Mouse (Mus musculus): Measurements from ENCODE around the gene Chtf18. TPM values are rescaled to one million over a fixed set of nuclear protein-coding genes. Genes with fewer than 3 reads are reported as not detected.

The Chtf18 gene
- total RNA-seq, 1 experiment from 2014 or later, result 6.3 TPM

- no peak for DNase-seq
Measured at GRCm38 (mm10) chr17:25735246-25735645, 8.0 kb upstream of the Chtf18 start.

DNA sequence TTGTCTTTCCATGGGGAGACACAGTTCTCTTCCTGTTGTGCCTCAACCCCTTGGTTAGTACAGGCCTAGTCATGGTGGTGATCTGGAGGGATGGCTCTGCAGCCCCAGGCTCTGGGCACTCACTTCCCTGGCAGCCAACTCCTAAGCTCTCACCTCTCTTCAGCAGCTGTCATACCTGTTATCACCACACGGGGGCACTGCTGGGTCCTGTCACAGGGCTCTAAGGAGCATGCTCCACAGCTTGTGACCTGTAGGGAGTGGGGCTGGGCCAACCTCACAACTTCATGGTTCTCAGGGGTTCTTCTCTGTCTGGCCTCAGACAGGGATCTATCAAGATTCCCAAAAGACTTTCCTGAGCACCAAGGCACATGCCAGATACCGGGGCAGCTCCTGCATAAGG, 4.9 kb upstream of the Chtf18 start:
- peak; percentile 85 for DNase-seq

DNA sequence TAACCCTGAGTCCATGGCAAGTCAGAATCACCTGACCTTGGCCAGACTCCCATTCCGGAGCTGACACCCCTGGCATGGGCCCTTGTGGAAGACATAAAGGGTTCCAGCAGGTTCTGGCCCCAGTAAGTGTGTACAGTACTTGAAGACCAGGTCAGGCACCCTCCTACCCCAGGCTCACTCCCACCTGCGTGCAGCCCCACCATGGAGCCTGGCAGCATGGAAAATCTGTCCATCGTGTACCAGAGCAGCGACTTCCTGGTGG, 721 bp upstream of the Chtf18 start:
- DNase-seq, result no peak

- DNase-seq, result no peak
Measured at GRCm38 (mm10) chr17:25725264-25725663, 2.0 kb downstream of the Chtf18 start.

GRCm38 (mm10) chr17:25723919-25724318, 3.3 kb downstream of the Chtf18 start:
- no peak for DNase-seq

GRCm38 (mm10) chr17:25723470-25723869, 3.7 kb downstream of the Chtf18 start:
- no peak for DNase-seq

DNA sequence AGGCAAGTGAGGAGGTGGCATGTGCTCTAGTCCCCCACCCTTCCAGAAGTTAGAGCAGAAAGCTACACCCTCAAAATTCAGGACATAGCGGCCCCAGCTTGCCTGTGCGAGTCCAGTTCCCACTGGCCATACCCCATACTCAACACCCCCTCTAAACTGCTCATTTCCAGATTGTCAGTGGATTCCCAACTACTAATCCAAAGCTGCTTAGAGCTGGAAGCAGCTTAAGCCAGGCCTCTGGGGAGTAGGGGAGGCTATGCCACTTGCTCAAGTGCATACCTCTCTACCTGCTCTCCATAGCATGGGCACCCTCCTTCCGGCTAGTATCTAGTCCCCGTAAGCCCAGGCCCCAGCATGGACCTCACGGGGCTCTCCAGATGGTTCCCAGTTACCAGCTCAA, 5.7 kb downstream of the Chtf18 start:
- no peak for DNase-seq

DNA sequence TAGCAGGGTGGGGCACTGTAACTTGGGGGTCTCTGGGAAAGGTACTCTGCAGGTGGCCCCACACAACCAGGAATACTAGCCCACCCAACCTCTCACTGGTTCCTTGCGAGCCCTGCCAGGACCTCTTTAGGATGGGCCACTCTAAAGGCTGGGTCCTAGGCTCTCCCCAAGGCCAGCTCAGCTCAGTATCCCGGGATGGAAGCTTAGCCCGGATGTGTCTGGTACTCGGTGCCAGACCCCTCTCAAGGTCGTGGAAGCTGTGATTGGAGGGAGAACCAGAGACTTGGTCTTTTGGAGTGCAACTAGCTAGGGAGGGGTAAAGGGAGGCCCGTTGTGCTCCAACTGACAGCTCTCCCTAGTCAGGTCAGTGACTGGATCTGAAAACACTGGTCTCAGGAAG, 9.5 kb downstream of the Chtf18 start:
- DNase-seq, result no peak

DNA sequence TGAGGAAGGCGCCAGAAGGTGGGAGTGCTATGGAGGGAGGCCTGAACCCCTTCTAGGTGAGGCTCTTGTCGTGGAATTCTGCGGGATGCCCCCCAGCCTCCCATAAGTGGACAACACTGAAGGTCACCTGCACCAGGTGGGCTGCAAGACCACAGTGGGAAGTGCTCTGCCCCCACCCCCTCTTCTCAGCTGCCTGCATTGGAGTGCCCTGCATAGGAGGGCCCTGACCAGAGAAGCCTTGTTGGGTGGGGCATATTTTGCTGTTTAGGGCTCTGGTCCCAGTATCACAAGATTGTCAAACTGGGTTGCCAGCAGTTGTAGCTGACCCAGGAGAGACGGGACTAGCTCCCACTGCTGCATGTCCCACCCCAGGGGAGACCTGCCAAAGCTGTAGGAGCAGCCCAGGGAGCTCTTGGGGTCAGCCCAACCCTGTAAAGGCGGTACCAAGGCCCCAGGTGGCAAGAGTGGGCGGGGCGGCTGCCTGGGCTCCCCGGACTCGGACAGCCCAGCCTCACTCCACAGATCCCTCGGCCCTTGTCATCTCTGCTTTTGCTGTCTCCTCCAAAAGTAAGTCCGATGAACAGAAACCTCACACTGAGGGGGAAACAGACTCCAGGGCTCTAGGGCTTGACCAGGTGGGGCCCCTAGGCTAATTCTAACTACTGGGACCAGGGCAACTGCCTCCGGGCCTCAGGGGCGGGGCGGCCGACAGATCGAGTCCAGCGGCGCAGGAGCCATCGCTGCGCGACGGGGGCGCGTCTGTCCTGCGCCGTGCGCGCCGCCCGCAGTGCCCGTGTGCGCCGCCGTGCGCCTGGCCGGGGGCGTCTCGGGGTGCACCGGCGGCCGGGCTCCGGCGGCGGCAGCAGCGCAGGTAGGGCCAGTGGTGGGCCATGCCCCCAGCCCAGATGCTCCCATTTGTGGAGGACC, 10.2 kb downstream of the Chtf18 start, which contains the start of gene Gng13:
Gng13 (plus strand) TSS at position 461 of the 927 bp plus-strand sequence.
- DNase-seq, result no peak

GRCm38 (mm10) chr17:25716130-25716529, 11.1 kb downstream of the Chtf18 start:
- no peak for DNase-seq

DNA sequence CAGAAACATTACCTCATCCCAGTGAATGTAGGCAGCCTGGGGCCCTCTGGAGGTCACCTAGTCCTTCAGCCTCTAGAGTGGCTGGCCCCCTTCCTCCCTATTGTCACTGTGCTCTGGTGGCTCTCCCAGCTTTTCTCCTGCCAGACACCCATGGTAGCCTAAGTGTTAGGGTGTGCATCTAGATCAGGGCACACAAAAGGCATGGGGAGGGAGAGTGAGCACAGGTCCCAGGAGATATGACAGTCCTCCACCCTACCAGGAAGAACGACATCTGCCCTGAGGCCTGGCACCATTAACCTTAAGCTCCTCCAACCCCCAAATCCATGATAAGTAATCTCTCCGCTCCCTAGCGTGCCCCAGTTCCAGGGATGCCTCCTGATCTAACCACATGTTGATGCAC, 11.6 kb downstream of the Chtf18 start:
- DNase-seq, result no peak

GRCm38 (mm10) chr17:25711136-25711535, 16.1 kb downstream of the Chtf18 start:
- no peak for DNase-seq

DNA sequence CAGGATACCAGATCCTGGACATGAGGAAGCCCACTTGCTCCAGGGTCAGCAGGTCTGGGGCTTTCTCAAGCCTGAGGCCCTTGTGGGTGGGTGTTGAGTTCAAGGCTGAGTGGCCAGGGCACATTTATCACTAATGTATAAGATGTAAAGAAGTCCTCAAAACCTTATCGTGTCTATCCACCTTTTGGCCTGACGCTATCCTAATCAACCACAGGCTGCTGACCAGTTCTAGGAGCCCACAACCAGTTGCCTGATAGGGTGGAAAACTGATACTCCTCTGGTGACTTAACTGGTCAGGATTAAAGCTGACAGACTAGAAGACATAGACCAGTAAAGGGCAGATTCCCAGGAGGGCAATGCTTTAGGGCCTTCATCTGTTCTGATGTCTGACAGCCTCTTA, 17.2 kb downstream of the Chtf18 start:
- no peak for DNase-seq

- no peak for DNase-seq
Measured at GRCm38 (mm10) chr17:25700863-25701496, 26.2 kb downstream of the Chtf18 start.

GRCm38 (mm10) chr17:25698446-25698845, 28.8 kb downstream of the Chtf18 start:
- peak; percentile 63 for DNase-seq

GRCm38 (mm10) chr17:25696263-25696662, 31.0 kb downstream of the Chtf18 start:
- DNase-seq, result no peak

DNA sequence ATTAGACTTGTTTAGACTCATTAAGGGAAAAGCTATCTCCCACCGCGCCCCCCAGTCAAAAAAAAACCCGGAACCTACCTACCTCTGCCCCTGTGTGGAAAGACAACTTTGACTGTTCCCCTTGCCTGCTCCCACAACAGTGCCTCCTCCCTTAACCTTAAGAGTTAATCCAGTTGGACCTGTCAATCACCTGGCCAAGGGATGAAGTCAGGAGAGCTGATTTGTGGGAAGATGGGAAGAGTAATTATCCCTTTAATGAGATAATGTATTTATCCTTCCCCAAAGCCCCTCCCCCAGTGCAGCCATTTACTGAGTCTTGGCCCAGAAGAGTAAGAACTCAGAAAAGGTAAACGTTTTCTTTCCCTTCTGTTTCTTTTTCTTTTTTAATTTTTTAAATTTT, 38.3 kb downstream of the Chtf18 start:
- DNase-seq, result no peak

GRCm38 (mm10) chr17:25686323-25686722, 40.9 kb downstream of the Chtf18 start:
- DNase-seq, result no peak

GRCm38 (mm10) chr17:25681636-25682035, 45.6 kb downstream of the Chtf18 start:
- DNase-seq, result no peak

DNA sequence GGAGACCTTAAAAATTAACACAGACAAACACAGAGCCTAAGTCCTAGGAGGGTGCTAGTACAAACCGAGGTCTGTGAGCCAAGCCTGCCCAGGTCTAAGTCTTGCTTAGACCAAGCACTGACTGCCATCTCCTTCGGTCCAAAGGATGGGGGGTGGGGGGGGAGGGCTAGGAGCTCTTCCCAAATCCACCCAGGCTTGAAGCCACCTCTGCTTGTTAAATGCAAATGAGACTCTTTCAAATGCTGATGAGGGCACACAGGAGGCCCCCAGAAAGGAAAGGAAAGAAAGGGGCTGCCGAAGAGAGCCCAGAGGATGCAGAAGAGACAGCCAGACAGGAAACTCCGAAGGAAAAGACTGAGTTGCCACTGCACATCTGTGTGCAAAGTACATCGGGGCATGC, 47.4 kb downstream of the Chtf18 start:
- no peak for DNase-seq

- no peak for DNase-seq
Measured at GRCm38 (mm10) chr17:25677969-25678368, 49.2 kb downstream of the Chtf18 start.

DNA sequence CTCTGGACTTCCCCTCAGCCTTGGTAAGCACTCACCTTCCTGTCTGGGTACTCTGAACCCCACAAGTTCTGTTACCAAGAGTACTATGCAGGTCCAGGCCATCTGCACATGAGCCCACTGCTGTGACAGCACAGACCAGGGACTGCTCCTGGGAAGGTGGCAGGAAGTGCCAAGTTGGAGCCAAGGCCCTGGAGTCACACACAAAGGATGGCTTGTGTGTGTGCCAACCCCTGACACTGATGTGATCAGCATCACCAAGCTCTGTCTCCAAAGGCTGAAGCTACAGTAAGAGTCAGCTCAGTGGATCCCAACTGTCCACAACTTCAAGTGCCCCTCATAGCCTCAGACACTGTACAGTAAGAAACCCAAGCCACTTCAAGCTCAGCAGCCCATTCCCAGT, 54.2 kb downstream of the Chtf18 start:
- DNase-seq, result no peak
